Mouse (Mus musculus) kidney, adult 2 months (tissue): ENCODE results near the gene Atxn7l3.

ENCODE experiments used
- CTCF ChIP-seq: fragments of 200-500 bp; conservative IDR thresholded peaks from 2 replicates; pipeline ENCODE4 v1.5.1; 2011; ENCODE audit warnings: low read depth, mild to moderate bottlenecking, control low read depth, low read length, moderate library complexity, mixed read lengths; ENCODE audit not compliant: insufficient read depth, insufficient read length
- POLR2A ChIP-seq: fragments of 200-500 bp; IDR thresholded peaks from one replicate; pipeline ENCODE4 v1.6.1; 2011; ENCODE audit warnings: low read depth, low read length, control low read depth

- TF ChIP-seq CTCF (no peak), POLR2A (no peak)
Observed at GRCm38 (mm10) chr11:102336191-102336590, 39.8 kb upstream of the Atxn7l3 start.
